Mouse (Mus musculus): ENCODE data around the gene Lrig1.

DNA sequence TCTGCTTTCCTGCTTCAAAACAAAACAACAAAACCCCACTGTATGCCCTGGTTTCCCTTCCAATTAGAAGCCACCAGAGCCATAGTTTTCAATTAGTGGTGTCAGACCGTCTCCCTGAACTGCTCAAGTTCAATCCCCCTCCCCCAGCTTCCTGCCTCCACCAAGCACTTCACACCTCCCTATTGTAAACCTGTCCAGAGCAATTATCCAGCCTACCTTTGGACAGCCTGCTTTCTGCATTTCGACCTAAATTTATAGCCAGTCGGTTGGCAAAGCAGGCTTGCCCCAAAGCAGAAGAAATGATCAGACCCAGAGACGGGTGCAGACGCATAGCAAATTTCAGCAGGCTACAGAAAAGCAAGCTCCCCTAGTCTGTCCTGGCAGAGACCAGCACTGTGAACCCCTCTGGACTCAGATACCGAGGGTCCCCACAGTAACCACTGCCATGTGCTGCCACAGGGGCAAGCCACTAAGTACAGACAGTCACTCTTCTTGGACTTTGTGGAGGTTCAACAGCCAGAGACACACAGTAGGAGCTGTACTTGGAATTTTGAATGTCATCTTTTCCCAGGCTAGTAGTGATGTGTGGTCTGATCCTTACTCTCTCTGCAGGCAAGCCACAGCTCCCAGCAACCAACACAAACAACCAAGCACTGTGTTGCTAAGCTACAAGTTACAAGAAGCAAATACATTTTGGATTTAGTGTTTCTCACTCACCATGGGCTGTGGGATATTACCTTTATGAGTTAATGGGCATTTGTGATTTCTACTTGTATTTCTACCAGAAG, 21.4 kb downstream of the Lrig1 start:
- TF ChIP-seq CTCF (conservative IDR thresholded peaks at IDR 0.05; ENCODE audit: insufficient read depth, insufficient read length, low read depth, low read length) = no peak
- TF ChIP-seq POLR2A (IDR thresholded peaks at IDR 0.05; ENCODE audit: low read depth, low read length) = no peak

Data from kidney, adult 2 months (tissue).